Mouse (Mus musculus) spleen, adult 12 weeks (tissue): Measurements from ENCODE around the gene Trem2.
"Not testable (repeated sequence)": the region's sequence is repeated elsewhere in the genome, so short reads cannot be mapped to it uniquely, and the experiment has no call there.

Experiments used
- DNase-seq: peaks from one replicate; pipeline ENCODE4 v3.0.0; 2022; ENCODE audit warnings: low spot score

Trem2 gene

DNA sequence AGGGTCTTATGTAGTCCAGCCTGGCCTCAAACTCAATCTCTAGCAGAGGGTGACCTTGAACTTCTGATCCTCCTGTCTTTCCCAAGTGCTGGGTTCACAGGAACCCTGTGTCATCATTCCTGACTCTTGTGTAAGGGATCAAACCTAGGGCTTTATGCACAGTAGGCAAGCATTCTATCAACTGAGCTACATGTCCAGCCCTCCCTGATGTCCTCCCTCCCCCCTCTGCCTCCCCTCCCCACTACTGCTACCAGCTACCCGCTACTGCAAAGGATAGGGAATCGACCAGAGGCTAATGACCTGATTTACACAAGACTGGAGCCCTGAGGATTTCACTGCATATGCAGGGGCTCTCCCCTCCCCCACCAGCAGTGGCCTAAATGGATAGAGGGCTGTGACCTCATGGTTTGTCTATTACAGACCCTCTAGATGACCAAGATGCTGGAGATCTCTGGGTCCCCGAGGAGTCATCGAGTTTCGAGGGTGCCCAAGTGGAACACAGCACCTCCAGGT lies 4.5 kb downstream of the Trem2 start:
- no peak for DNase-seq

DNA sequence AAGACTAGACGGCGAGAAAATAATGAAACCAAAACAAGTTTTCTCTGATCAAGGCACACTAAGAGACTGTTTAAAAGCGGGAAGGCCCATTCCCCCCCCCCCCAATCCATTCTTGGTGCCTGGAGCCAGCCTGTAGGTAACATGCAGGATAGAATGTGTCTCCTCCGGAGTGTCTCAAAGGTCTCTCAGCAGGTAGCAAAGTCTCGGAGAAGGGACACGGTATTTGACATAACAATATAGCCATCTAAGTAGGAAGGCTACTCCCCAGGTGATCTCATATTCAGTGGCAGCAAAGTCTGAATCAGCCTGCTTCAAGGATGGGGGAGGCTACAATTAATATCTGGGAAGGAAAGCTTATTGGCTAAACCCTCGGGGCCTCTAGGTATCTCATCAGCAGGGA lies 6.8 kb downstream of the Trem2 start:
- not testable (repeated sequence) for DNase-seq

DNA sequence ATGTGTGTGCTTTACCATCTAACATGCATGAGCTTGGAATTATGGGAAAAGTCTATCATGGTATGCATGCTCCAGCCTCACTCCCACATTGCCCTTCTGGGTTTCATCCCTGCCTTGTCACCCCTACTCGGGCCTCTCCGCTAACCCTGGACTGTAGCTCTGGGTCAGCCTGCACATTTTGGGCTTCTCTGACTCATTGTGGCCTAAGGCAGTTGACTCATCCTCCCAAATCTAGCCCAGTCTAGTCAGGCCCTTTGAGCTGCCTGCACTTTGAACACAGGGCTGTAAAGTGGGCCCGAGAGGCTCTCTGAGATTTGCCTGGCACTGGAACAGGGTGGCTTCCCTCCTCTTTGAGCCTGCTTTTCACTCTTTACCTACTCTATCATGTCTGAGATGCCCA lies 9.6 kb downstream of the Trem2 start:
- no peak for DNase-seq

DNA sequence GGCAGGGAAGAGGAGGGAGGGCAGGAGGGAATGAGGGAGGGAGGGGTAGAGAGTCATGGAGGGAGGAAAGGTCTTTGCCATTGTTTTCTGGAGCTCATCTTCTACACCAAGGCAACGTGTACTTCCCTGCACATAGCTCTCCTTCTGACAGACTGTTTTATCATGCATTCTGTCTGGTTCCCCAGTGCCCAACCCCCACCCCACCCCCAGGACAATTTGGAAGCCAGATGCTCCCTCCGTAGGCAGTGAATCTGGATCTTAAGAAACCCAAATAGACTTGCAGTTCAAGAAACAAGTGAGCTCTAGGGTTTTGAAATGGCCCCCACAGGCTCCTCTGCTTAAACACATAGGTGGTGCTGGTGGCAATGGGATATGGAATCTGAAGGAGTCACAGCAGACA lies 11.7 kb downstream of the Trem2 start:
- no peak for DNase-seq

DNA sequence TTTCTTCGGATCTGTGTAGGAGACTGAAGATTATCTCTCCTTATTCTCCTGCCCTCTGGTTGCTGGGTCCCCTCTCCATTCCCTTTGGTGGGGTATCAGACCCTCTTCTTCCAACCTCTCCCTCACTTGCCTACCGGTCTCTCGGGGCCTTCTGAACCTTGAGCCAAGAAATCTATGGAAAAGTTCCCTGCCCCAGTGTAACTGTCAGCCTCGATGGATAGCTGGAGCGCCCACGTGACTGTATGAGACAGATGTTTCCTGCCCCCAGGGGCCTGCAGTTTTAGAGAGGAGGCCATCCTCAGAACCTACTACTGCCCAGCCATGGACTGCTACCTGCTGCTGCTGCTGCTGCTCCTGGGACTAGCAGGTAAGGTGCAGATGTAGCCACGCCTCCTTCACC lies 13.4 kb downstream of the Trem2 start, which contains the start of gene Treml1:
Treml1 (plus strand) TSS at position 301 of the 400 bp plus-strand sequence.
- no peak for DNase-seq

DNA sequence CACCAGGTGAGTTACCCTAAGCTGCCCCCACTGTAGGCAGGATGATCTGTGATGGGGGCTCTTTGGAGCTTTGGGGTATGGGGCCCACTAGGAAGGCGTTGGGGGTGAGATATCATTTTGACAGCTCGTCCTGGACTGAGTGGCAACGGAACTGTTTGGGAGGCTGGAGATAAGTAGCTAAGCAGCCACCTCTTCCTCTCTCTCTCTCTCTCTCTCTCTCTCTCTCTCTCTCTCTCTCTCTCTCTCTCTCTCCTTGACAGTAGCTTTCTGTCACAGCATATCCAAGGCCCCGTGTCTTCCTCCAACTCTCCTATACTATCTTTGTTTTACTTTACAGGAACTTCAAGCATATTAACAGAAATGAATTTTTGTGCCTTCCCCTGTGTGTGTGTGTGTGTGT lies 14.3 kb downstream of the Trem2 start:
- DNase-seq: no peak

DNA sequence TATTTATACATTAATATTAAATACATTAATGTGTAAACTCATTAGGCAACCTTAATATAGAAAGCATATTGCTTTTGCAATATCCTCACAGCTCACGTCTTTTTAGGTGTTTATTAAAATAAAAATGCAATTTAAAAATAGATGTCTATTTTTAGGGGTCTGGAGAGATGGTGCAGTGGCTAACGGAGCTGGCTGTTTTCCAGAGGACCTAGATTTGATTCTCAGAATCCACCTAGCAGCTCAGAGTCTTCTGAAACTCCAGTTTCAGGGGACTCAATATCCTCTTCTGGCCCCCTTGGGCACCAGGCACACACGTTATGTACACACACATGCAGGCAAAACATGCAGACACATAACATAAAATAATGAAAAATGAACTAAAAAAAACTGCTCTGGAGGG lies 16.1 kb downstream of the Trem2 start:
- no peak for DNase-seq

DNA sequence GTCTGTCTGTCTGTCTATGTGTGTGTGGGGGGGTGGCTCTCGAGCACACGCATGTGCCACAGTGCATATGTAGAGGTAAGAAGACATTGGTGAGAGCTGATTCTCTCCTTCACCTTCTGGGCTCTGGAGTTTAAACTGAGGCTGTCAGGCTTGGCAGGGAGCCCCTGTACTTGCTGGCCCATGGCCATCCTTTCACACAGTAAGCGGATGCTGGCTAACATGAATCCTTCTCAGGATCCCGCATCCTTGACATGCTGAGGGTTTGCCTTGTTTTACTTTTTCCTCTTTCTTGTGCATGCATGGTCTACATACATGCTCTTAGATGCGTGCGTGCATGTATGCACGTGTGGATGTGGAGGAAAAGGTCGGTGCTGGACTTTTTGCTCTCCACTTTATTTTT lies 16.8 kb downstream of the Trem2 start:
- no peak for DNase-seq

DNA sequence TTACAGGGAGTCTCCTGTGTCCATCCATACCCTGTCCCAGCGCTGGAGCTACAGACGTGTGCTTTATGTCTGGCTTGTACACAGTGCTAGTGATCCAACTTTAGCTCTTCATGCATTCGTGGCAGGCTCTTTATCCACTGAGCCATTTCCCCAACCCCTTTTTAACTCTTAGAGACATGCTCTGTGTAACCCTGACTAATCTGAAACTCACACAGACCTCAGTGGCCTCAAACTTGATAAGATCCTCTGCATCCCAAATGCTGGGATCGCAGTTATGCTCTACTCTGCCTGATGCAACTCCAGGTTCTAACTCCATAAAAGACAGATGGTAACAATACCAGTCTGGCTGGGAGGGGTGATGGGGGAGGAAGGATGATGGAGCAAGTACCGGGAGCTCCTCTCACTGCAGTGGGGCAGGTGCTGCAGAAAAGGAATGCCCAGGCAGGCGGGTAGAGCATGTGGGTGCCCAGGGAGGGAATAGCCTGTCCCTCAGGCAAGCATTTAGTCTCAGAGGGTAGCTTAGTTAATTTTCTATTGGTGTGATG lies 17.3 kb downstream of the Trem2 start:
- DNase-seq: no peak

DNA sequence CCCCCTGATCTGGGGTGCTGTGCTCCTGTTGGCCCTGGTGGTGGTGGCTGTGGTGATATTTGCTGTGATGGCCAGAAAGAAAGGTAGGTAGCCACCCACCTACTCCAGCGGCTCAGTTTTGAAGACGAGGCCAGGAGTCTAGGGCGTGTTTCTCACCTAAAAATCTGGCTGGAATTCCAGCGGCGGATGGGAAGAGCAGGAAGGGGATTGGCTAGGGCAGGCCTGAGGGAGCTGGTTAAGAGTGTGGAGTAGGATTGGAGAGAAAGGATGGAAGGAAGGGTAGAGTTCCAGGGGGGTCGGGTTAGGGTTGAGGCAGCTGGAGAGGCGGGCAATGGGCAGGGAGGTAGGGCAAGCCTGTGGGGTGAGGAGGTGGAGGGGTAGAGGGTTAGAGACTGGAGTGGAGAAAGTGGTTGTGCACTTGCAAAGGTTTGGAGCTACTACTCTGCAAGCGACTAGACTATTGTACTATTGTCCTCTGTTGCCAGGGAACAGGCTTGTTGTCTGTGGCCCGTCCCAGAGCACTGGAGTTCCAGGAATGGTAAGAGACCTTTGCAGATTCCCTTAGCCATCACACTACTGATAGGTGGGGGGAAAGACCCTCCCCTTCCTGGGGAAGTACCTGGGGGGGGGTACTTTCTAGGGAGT lies 19.4 kb downstream of the Trem2 start:
- DNase-seq: no peak

DNA sequence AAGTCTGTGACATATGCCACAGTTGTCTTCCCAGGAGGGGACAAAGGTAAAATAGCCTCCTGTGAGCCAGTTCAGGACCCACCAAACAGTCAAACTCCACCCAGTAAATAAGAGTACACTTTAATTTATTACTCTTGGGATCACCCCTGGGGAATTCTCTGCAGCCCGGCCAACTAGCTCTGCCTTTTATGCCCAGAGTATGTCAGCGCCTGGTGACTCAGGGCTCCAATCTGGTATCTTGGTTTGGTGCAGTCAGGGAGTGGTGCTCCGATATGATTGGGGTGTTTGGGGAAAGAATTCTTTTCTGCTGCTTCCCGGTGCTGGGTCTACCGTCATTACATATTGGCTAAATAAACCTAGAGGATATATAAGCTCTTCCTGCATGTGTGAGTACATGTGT lies 20.6 kb downstream of the Trem2 start:
- DNase-seq: no peak

DNA sequence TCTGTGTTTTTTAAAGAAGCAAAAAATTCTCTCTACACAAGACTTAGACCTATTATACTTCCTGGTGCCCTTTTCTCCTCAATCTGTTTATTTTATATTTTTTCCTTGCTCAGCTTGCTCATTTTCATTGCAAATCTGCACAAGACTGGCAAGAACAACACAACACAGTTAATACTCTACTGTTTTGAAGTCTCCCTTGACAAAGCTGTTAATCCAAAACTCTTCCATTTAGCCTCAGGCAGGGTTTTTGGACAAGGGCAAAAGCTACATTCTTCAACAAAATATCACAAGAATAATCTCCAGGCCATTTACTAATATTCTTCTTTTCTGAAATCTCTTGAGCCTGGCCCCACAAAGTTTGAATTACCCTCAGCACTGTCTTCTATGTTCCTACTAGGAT lies 25.4 kb downstream of the Trem2 start:
- DNase-seq: no peak

DNA sequence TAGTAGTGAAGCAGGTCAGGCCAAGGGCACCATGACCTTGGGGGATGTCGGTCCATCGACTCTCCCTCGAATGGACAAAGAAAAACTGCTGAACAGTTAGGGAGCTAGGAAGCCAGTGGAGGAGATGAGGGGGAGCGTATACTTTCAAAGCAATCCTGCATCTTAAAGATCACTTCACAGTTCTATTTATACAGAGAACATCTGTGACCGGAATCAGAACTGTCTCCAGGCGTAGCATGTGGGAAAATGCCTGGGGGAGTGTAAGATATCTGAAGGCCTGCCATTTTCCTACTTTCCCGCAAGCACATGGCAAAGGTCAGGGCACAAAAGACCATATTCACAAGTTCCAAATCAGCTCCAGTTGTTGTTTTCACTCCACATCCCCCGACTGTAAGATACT lies 26.8 kb downstream of the Trem2 start:
- no peak for DNase-seq

DNA sequence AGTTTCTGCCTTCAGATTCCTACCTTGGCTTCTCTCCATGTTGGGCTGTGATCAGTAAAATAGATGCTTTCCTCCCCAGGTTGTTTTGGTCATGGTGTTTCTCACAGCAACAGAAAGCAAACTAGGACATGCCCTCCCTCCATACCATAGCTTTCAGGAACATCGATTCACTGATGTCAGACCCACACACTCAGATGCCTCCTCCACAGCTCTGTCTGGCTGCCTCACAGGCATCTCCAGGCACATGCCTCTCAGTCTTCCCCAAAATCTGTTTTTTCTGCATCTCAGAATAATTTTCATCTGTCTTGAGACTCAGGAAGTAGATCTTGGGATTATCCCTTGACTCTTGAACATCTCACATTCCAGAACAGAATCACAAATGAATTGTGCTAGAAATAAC lies 29.9 kb downstream of the Trem2 start:
- no peak for DNase-seq

DNA sequence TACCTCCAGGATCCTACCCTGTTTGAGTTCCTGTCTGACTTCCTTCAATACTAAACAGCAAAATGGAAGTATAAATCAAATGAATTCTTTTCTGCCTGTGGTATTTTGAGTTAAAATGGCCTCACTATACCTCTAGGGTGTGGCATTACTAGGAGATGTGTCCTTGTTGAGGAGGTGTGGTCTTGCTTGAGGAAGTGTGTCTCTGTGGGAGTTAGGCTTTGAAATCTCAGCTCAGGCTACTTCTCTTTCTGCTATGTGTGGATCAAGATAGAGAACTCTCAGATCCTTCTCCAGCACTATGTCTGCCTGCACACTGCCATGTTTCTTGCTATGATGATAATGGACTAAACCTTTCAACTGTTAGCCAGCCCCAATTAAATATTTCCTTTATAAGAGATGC lies 32.8 kb downstream of the Trem2 start:
- no peak for DNase-seq

DNA sequence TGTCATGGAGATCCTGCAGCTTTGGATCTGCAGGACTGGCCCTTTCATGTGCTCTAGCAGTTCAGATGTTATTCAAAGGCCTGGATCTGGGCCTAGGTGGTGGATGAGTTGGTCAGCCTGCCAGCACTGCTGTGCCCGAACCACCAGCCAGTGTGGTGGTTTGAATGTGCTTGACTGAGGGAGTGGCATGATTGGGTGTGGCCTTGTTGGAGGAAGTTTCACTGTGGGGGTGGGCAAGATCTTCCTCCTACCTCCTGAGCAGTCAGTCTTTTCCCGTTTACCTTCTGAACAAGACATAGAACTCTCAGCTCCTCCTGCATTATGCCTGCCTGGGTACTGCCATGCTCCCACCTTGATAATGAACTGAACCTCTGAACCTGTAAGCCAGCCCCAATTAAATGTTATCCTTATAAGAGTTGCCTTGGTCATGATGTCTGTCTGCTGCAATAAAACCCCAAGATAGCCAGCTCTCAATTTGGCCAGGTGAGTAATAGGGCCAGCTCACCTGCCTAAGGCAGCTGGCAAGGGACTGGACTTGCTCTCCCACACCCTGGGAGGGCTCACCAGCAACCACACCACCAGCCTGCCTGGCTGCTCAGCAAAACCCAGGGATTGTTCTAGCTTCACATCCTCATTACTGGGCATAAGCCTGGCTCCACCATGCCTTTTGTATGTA lies 39.7 kb downstream of the Trem2 start:
- DNase-seq: no peak

DNA sequence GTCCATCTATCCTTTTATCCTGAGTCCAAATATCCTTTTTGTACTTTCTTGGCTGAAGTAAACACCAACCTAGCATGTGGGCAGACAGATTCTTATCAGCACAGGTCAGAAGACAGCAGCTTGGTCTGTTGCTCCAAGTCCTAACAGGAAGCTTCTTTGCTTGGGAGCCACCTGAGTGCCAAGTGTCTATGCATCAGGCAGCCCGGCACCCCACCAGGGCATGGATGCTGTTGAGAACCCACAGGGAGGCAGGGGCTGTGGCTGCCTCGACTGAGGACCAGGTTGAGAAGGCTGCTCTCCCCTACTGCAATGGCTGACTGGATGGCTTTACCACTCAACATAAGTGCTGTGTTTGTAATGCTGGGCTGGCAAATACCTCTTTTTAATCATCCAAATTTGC lies 42.5 kb downstream of the Trem2 start:
- DNase-seq: no peak

DNA sequence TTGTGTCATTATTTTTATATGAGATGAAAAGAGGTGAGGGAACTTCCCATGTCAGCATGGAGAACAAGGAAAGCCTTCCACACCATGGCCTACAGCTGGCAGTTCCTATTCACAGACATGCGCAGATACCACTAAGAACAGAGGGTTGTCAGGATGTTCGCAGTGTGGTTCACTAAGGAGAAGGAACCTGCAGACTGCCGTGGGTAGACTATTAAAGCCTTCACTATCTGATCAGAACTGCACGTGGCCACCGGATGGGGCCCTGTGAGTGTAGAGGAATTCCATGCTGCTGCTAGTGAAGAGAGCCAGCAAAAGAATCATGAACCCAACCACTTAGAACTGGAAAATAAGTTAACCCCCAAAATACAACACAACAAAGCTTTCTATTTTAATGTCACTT lies 43.2 kb downstream of the Trem2 start:
- no peak for DNase-seq

DNA sequence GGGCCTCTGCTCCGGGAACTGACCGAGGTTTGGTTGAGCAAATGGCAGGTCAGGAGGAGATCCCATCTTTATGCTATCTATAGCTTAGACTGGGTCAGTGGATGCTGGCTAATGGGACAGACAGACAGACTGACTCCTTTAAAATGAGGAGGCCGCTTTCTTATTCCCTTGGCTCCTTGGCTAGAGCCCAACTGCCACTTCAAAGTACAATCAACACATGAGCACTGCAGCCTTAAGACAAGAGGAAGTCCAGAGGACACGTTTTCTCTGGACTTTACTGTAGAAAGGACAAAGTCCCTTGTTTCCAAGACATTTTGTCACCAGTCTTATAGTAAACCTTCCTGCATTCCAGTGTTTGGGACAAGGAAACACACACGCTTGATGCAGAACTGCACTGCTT lies 45.2 kb downstream of the Trem2 start:
- DNase-seq: no peak

DNA sequence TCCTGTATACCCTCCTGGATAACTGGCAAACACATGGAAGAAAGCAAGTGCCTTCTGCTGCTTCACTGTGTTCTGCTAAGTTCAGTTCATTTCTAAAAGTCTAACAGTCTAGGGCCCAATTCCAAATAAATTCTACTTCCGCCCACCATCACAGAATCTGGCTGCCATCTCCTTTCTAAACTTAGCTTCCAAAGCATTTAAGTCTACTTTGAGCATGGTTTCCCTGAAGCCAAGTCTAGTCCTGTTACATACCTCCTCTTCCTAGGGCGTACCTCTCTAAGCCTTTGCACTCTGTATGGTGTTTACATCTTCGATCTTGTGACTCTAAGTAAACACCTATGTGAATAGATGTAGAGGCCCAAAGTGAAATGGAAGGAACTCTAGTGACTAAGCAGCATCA lies 46.4 kb downstream of the Trem2 start:
- DNase-seq: no peak

DNA sequence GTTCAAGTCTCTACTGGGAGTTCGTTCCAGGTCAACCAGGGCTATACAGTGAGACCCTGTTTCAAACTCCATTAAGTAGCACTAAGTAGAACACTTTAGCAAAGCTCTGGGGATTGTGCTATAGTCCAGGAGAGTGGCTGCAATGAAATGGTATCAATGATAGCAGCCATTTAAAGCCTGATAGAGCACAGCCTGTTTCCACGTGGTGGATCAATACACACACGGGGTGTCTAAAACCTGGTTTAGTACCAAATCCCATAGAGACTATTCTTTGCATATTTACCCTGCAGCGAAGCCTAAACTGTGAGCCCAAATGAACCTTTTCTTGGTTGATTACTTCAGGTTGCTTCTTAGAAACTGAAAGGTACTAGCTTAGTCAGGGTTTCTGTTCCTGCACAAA lies 55.5 kb downstream of the Trem2 start:
- no peak for DNase-seq

DNA sequence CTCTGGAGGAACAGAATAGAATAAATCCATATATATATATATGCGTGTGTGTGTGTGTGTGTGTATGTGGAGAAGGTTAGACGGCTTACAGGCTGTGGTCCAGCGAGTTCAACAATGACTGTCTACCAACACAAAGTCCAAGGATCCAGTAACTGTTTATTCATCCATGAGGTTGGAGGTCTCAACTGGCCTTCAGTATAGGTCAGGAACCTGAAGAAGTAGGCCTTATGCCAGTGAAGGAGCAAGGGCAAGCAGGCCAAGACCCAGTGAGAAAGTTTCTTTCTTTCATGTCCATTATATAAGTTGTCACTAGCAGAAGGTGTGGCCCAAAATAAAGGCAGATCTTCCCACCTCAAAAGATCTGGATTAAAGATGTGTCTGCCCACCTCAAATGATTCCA lies 56.5 kb downstream of the Trem2 start:
- DNase-seq: no peak
